Mouse (Mus musculus) liver, embryonic 15.5 days (tissue): ENCODE data around the gene Olfr1425. TPM values are rescaled to one million over a fixed set of nuclear protein-coding genes. Genes with fewer than 3 reads are reported as not detected.

Experiments
- ATAC-seq: fragments of 200-750 bp; cut with Nextera tagmentation; 2 replicates; pipeline ENCODE4 v1.8.0; 2017; ENCODE audit warnings: moderate number of reproducible peaks, mild to moderate bottlenecking, moderate library complexity; ENCODE audit not compliant: insufficient read depth
- H3K27ac ChIP-seq: fragments of 300-500 bp; sonication (generic); replicated peaks from 2 replicates; pipeline ENCODE4 v1.5.1; 2015; ENCODE audit warnings: mild to moderate bottlenecking, inconsistent platforms
- H3K27me3 ChIP-seq: fragments of 300-500 bp; sonication (generic); 2 replicates; pipeline ENCODE4 v1.6.1; 2015; ENCODE audit warnings: mild to moderate bottlenecking, inconsistent platforms
- H3K36me3 ChIP-seq: fragments of 300-500 bp; sonication (generic); replicated peaks from 2 replicates; pipeline ENCODE4 v1.6.1; 2015; ENCODE audit warnings: moderate library complexity, mild to moderate bottlenecking, inconsistent platforms
- H3K4me1 ChIP-seq: fragments of 300-500 bp; sonication (generic); replicated peaks from 2 replicates; pipeline ENCODE4 v1.6.1; 2015; ENCODE audit warnings: inconsistent platforms
- H3K4me2 ChIP-seq: fragments of 300-500 bp; sonication (generic); 2 replicates; pipeline ENCODE4 v1.6.1; 2015; ENCODE audit warnings: moderate library complexity, mild to moderate bottlenecking, inconsistent platforms
- H3K4me3 ChIP-seq: fragments of 300-500 bp; sonication (generic); replicated peaks from 2 replicates; pipeline ENCODE4 v1.5.1; 2015; ENCODE audit warnings: mild to moderate bottlenecking, inconsistent platforms
- H3K9ac ChIP-seq: fragments of 300-500 bp; sonication (generic); 2 replicates; pipeline ENCODE4 v1.6.1; 2015; ENCODE audit warnings: moderate library complexity, mild to moderate bottlenecking, inconsistent platforms
- H3K9me3 ChIP-seq: fragments of 300-500 bp; sonication (generic); replicated peaks from 2 replicates; pipeline ENCODE4 v1.6.1; 2016; ENCODE audit warnings: inconsistent platforms
- WGBS: fragments of 180-500 bp; shearing (Covaris S2); methylation state at CpG from one replicate; pipeline ENCODE4 v1.1.7; 2015; ENCODE audit warnings: mixed read lengths; ENCODE audit not compliant: insufficient replicate concordance; 5-methylcytosine and 5-hydroxymethylcytosine counted together
- polyA plus RNA-seq: library from polyadenylated mRNA; unstranded; fragments of >200 nt; fragmentation: Nextera tagmentation; extraction: Ambion mirVana; gene quantifications from 2 replicates; pipeline ENCODE4 v1.2.1, GENCODE M21; 2015

Gene Olfr1425
- polyA plus RNA-seq, 1 experiment from 2014 or later = not detected

DNA sequence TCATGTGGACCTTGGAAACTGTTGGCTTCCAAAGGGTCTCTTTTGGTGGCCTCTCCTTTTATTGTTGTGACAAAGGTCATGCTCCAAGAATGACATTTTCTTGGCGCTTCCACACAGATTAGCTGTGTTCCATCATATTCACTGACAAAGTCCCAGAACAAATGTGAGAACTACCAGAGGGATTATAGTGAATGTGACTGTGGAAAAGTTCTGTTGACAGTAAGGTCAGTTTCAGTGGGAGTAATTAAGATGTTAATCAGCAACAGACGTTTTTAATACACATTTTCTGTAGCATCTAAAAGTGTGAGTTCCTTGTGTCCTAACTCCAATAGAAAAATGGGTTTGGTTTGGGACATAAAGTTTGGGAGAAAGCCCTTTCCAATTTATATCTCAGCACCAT lies 36.3 kb downstream of the Olfr1425 start, which contains the start of gene Olfr1423:
Olfr1423 (minus strand) TSS at position 101 of the 400 bp plus-strand sequence.
- H3K4me3 ChIP-seq = no peak within 1 kb of the TSS
- no peaks in the 10 kb centered on the region for H3K4me1 ChIP-seq
- no peaks in the 10 kb centered on the region for H3K9me3 ChIP-seq
- no peaks in the 10 kb centered on the region for H3K27me3 ChIP-seq
- ATAC-seq = no peak
- H3K4me2 ChIP-seq = no peak within 1 kb of the TSS
- H3K27ac ChIP-seq = no peak within 1 kb of the TSS
- no peaks in the 10 kb centered on the region for H3K36me3 ChIP-seq
- WGBS = 43% methylated on average over 2 of the region's 2 CpGs
- H3K9ac ChIP-seq = no peak within 1 kb of the TSS

DNA sequence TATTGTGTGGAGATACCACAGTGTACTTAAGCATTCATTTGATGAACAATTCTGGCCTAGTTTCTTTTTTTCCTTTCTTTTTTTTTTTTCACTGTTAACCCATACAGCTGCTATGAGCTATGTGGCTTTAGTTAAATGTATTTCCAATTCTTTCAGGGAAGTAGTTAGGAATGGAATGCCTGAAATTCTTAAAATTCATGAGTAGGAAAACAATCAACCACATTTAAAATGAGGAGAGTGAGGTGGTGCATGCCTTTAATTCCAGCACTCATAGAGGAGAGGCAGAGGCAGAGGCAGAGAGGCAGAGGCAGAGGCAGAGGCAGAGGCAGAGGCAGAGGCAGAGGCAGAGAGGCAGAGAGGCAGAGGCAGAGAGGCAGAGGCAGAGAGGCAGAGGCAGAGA lies 39.8 kb downstream of the Olfr1425 start:
- H3K4me2 ChIP-seq = no peak overlapping the region
- H3K9me3 ChIP-seq = no peaks in the 10 kb centered on the region
- no peak overlapping the region for H3K4me3 ChIP-seq
- H3K36me3 ChIP-seq = no peaks in the 10 kb centered on the region
- H3K27ac ChIP-seq = no peak overlapping the region
- no peaks in the 10 kb centered on the region for H3K27me3 ChIP-seq
- no peak for ATAC-seq
- H3K4me1 ChIP-seq = no peaks in the 10 kb centered on the region
- no peak overlapping the region for H3K9ac ChIP-seq

- H3K9me3 ChIP-seq = no peaks in the 10 kb centered on the region
- H3K4me3 ChIP-seq = no peak overlapping the region
- no peak overlapping the region for H3K27ac ChIP-seq
- H3K4me1 ChIP-seq = no peaks in the 10 kb centered on the region
- H3K27me3 ChIP-seq = no peaks in the 10 kb centered on the region
- no peak overlapping the region for H3K4me2 ChIP-seq
- no peak for ATAC-seq
- 13% methylated on average over 2 of the region's 2 CpGs for WGBS
- H3K9ac ChIP-seq = no peak overlapping the region
- no peaks in the 10 kb centered on the region for H3K36me3 ChIP-seq
Measured at GRCm38 (mm10) chr19:12026606-12027005, 50.9 kb downstream of the Olfr1425 start.

- Histone ChIP-seq H3K4me1 (no peaks in the 10 kb centered on the region), H3K9ac (no peak overlapping the region), H3K27me3 (no peaks in the 10 kb centered on the region), H3K4me2 (no peak overlapping the region), H3K9me3 (no peaks in the 10 kb centered on the region), H3K27ac (no peak overlapping the region), H3K36me3 (no peaks in the 10 kb centered on the region), H3K4me3 (no peak overlapping the region)
- WGBS = 29% methylated on average over 3 of the region's 3 CpGs
- ATAC-seq = no peak
Measured at GRCm38 (mm10) chr19:12025333-12025732, 52.2 kb downstream of the Olfr1425 start.

DNA sequence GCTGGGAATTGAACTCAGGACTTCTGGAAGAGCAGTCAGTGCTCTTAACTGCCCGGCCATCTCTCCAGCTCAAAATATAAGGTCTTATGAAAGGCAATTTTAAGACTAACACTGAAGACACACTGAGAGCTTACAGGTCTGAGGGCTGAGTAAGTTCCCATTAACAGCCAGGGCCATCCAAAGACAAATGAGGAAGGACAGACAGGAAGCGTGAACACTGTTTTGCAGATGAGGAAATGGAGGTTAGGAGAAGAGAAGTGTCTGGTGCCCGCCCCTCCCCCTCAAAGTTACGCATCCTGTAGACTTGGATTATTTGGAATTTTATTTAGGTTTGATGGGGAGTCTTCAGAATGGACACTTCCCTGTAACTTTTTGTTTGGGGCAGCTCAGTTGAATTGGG lies 53.4 kb downstream of the Olfr1425 start:
- Histone ChIP-seq H3K4me2 (no peak overlapping the region), H3K9ac (no peak overlapping the region), H3K27ac (no peak overlapping the region), H3K4me1 (no peaks in the 10 kb centered on the region), H3K9me3 (no peaks in the 10 kb centered on the region), H3K4me3 (no peak overlapping the region), H3K36me3 (no peaks in the 10 kb centered on the region), H3K27me3 (no peaks in the 10 kb centered on the region)
- WGBS = 31% methylated on average over 4 of the region's 4 CpGs
- no peak for ATAC-seq

Other genes starting within 250 kb of the Olfr1425 start
- not detected in 2 replicates for gene Olfr1417, start 238.5 kb downstream of the Olfr1425 start, polyA plus RNA-seq
- not detected in 2 replicates for gene Olfr1418, start 216.7 kb downstream of the Olfr1425 start, polyA plus RNA-seq
- gene Olfr1419, start 202.6 kb downstream of the Olfr1425 start, polyA plus RNA-seq = not detected in 2 replicates
- not detected in 2 replicates for gene Olfr1420, start 191.2 kb downstream of the Olfr1425 start, polyA plus RNA-seq
- gene Patl1, start 165.3 kb downstream of the Olfr1425 start, polyA plus RNA-seq = 6.1 TPM in 2 replicates
- 1.9 and 2.0 TPM in 2 replicates for gene Osbp, start 111.8 kb downstream of the Olfr1425 start, polyA plus RNA-seq
- gene Olfr1423, start 36.4 kb downstream of the Olfr1425 start, polyA plus RNA-seq = 0.01 TPM in 1 of 2 replicates, not detected in the other
- not detected in 2 replicates for gene Olfr1424, start 15.0 kb downstream of the Olfr1425 start, polyA plus RNA-seq
- gene Olfr1426, start 14.3 kb upstream of the Olfr1425 start, polyA plus RNA-seq = not detected in 2 replicates
- gene Olfr1427, start 25.6 kb upstream of the Olfr1425 start, polyA plus RNA-seq = not detected in 2 replicates
- not detected in 2 replicates for gene Olfr1428, start 38.2 kb upstream of the Olfr1425 start, polyA plus RNA-seq
- gene Olfr76, start 45.5 kb upstream of the Olfr1425 start, polyA plus RNA-seq = not detected in 2 replicates
- gene Olfr1555-ps1, start 92.4 kb upstream of the Olfr1425 start, polyA plus RNA-seq = not detected in 2 replicates
- not detected in 2 replicates for gene Olfr1431, start 122.9 kb upstream of the Olfr1425 start, polyA plus RNA-seq
- gene Olfr1432, start 154.9 kb upstream of the Olfr1425 start, polyA plus RNA-seq = not detected in 2 replicates
- not detected in 2 replicates for gene Olfr262, start 163.9 kb upstream of the Olfr1425 start, polyA plus RNA-seq
- gene Olfr235, start 183.3 kb upstream of the Olfr1425 start, polyA plus RNA-seq = not detected in 2 replicates
- not detected in 2 replicates for gene Olfr1434, start 202.1 kb upstream of the Olfr1425 start, polyA plus RNA-seq
- not detected in 2 replicates for gene Olfr1436, start 221.4 kb upstream of the Olfr1425 start, polyA plus RNA-seq
- not detected in 2 replicates for gene Olfr1437, start 247.4 kb upstream of the Olfr1425 start, polyA plus RNA-seq